Mouse (Mus musculus): ENCODE results near the gene Kif24. TPM values are rescaled to one million over a fixed set of nuclear protein-coding genes. Genes with fewer than 3 reads are reported as not detected.
"Not testable (repeated sequence)": the region's sequence is repeated elsewhere in the genome, so short reads cannot be mapped to it uniquely, and the experiment has no call there.

Kif24 gene
- polyA plus RNA-seq, 3 experiments from 2014 or later: 1.2 to 4.7 (median 1.5) TPM

GRCm38 (mm10) chr4:41481601-41482017 lies 16.9 kb upstream of the Kif24 start:
- no peak for ATAC-seq

GRCm38 (mm10) chr4:41480254-41480653 lies 15.6 kb upstream of the Kif24 start:
- ATAC-seq: no peak

- no peak for ATAC-seq
Observed at GRCm38 (mm10) chr4:41479456-41479804, 14.7 kb upstream of the Kif24 start.

GRCm38 (mm10) chr4:41478751-41479455 lies 14.2 kb upstream of the Kif24 start:
- ATAC-seq: no peak

DNA sequence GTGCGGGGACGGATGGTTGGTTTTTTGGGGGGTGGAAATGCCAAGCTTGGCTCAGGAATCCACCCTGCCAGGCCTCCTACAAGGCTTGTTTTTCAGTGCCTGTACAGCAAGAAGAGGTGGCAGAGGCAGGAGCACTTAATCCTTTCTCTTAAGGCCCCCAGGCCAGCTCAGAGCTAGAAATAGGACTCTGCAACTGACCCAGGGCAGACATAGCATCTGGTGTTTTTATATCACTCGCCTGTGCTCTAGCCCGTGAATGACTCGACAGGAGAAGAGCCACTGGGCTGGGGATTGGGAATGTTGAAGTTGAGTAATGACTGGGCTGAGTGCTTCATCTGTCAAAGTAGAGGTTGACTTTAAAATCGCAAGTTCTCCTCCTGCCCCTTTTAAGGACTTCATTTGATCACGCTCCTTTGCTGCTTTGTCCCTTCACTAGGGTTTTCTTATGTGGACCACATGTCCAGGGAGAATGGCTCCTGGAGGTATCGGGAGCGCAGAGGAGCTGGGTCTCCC lies 13.0 kb upstream of the Kif24 start:
- no peak for ATAC-seq

- ATAC-seq: no peak
Observed at GRCm38 (mm10) chr4:41471384-41471689, 6.7 kb upstream of the Kif24 start.

- ATAC-seq: no peak
Observed at GRCm38 (mm10) chr4:41470684-41471383, 6.1 kb upstream of the Kif24 start.

DNA sequence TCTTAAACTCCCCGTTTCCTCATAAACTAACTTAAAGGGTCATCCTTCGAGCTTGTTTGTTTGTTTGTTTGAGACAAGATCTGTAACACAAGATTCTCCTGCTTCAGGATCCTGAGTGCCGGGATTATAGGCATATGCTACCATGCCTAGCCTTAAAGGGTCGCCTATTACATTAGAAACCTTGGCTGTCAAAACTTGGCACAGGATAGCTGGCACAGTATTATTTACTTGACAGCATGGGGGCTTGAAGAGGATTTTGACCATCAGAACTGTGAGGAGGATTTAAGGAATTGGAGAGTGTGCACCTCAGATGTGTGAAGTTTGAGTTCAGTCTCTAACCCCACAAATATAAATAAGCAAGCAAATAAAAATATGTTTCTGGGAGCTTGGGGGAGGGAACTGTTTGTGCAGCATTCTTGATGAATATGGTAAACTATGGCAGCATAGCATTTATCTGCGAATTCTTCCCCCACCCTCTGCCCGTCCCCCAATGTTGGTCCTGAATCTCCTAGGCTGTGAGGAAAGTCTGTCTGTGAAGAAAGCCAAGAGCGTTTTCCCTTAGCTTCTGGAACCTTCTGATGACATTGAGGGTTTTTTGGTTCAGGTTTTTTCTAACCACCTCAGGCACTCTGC lies 5.5 kb upstream of the Kif24 start:
- ATAC-seq: no peak

- no peak for ATAC-seq
Observed at GRCm38 (mm10) chr4:41469199-41469598, 4.5 kb upstream of the Kif24 start.

GRCm38 (mm10) chr4:41468396-41469080 lies 3.9 kb upstream of the Kif24 start:
- no peak for ATAC-seq

- no peak for ATAC-seq
Observed at GRCm38 (mm10) chr4:41465287-41465665, 589 bp upstream of the Kif24 start.

- not testable (repeated sequence) for ATAC-seq
Observed at GRCm38 (mm10) chr4:41463051-41463738, 1.5 kb downstream of the Kif24 start.

- no peak for ATAC-seq
Observed at GRCm38 (mm10) chr4:41460690-41461089, 4.0 kb downstream of the Kif24 start.

GRCm38 (mm10) chr4:41447595-41447994 lies 17.1 kb downstream of the Kif24 start:
- no peak for ATAC-seq

DNA sequence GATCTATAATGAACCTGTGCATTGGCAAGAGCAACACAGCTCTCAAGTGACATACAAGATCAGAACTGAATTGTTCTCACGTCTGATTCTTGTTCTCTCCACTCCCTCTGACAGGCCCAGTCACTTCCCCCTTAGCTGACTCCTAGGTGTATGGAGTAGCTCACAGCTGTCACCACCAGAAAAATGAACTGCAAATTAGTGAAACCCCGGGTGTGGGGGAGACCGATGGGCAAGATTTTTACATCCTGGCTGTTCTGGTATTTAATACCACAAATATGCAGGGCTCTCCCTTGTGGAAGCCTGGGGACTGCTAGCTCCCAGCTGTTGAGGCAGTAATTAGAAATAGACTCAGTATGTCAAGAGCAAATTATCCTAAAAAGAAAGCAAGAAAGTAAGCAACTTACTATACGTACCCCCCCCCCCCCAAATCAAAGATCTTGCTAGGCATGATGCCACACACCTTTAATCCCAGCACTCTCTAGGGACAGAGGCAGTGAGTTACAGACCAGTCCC lies 21.8 kb downstream of the Kif24 start:
- ATAC-seq: no peak

GRCm38 (mm10) chr4:41438931-41439330 lies 25.8 kb downstream of the Kif24 start:
- no peak for ATAC-seq

GRCm38 (mm10) chr4:41416966-41417365 lies 47.7 kb downstream of the Kif24 start:
- ATAC-seq: no peak

GRCm38 (mm10) chr4:41409341-41409740 lies 55.3 kb downstream of the Kif24 start:
- ATAC-seq: no peak

GRCm38 (mm10) chr4:41407353-41407752 lies 57.3 kb downstream of the Kif24 start:
- no peak for ATAC-seq

- no peak for ATAC-seq
Observed at GRCm38 (mm10) chr4:41406597-41406996, 58.1 kb downstream of the Kif24 start.

DNA sequence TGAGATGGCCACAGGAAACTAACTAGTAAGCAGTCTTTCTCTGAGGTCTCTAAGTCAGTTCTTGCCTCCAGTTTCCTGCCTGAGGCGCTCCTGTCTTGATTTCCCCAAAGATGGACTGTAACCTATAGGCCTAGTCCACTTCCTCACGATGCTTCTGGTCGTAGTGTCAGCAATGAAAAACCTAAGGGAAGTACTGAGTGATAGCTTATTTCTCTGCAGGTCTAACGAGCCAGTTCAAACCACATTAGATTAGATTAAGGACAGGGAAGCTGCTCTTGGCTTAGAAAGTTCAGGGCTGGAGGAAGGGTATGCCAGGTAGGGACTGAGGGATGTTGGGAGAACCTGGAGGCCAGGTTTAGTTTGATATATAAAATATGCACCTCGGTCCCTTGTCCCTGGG lies 63.1 kb downstream of the Kif24 start:
- ATAC-seq: no peak

DNA sequence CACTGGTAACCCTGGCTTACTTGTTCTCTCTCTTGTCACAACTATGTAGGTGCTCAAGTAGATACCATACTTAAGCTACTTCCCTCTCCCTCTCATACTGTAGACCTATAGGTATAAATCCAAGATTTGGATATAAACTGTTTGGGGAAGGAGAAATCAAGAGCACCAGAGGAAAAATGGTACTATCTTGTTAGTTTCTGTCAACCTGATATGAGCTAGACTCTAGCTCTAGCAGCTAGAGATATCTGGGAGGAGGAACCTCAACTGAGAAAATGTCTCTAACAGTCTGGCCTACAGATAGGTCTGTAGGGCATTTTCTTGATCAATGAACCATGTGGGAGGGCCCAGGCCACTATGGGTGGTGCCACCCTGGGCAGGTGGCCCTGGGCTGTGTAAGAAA lies 63.5 kb downstream of the Kif24 start:
- ATAC-seq: no peak
